Mouse (Mus musculus): ENCODE measurements around the gene Olfr1324. TPM values are rescaled to one million over a fixed set of nuclear protein-coding genes. Genes with fewer than 3 reads are reported as not detected.

Gene Olfr1324
- polyA plus RNA-seq (2012; rRNA removed): not detected in 2 replicates

GRCm38 (mm10) chrX:50428398-50428797, at the start of gene Olfr1324:
Gene Olfr1324 (minus strand): TSS chrX:50428498.

Measured in colon, adult 2 months (tissue).